Mouse (Mus musculus): ENCODE measurements at regions not wholly inside any gene's neighbourhood (a gene's known extent, or its start where the extent isn't known, plus 50 kb on each side); places are given as distances from the start of the nearest gene placed in this dataset.

DNA sequence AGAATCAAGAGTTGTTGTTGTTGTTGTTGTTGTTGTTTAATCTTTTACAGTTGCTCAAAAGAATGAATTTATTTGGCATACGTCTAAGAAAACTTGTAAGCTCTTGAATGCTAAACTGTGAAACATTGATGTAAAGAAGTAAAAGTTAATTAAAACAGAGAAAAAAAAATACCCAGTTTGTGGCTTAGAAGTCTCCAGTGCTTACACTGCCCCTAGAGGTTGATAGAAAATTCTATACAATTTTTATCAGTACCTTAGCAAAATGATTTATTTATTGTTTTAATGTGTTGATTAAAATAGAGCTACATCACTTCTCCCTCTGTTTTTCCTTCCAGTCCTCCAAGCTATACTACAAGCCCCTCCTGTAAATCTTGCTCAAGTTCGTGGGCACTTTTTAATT, 165.8 kb upstream of the Bank1 start:
- Histone ChIP-seq H3K27me3 (ENCODE audit: insufficient read depth, low read length) (no peaks in the 10 kb centered on the region), H3K4me3 (ENCODE audit: low read depth, low read length) (no peak overlapping the region), H3K4me1 (ENCODE audit: insufficient read depth, low read length) (no peaks in the 10 kb centered on the region), H3K4me2 (ENCODE audit: low read depth, low read length, poor library complexity, severe bottlenecking) (no peak overlapping the region), H3K36me3 (ENCODE audit: insufficient read depth, low read length) (no peaks in the 10 kb centered on the region), H3K9ac (replicated peaks; ENCODE audit: low read length, poor library complexity, severe bottlenecking) (no peak overlapping the region), H3K9me3 (ENCODE audit: low read length) (no peaks in the 10 kb centered on the region), H3K27ac (ENCODE audit: low read depth, low read length) (no peak overlapping the region)
- no peak for TF ChIP-seq CTCF (IDR thresholded peaks at IDR 0.05)
- ATAC-seq (ENCODE audit: low FRiP score) (no peak), DNase-seq (ENCODE audit: low spot score) (no peak)
- 82% methylated on average over 2 of the region's 2 CpGs for WGBS

GRCm38 (mm10) chr3:136471693-136472092, 145.8 kb upstream of the Bank1 start:
- Histone ChIP-seq H3K9ac (replicated peaks; ENCODE audit: low read length, poor library complexity, severe bottlenecking) (no peak overlapping the region), H3K27ac (ENCODE audit: low read depth, low read length) (no peak overlapping the region), H3K4me3 (ENCODE audit: low read depth, low read length) (no peak overlapping the region), H3K4me1 (ENCODE audit: insufficient read depth, low read length) (no peaks in the 10 kb centered on the region), H3K27me3 (ENCODE audit: insufficient read depth, low read length) (no peaks in the 10 kb centered on the region), H3K4me2 (ENCODE audit: low read depth, low read length, poor library complexity, severe bottlenecking) (no peak overlapping the region), H3K36me3 (ENCODE audit: insufficient read depth, low read length) (no peaks in the 10 kb centered on the region), H3K9me3 (ENCODE audit: low read length) (no peaks in the 10 kb centered on the region)
- WGBS, result 92% methylated on average over 3 of the region's 3 CpGs
- ATAC-seq (ENCODE audit: low FRiP score) (no peak), DNase-seq (ENCODE audit: low spot score) (no peak)
- TF ChIP-seq CTCF (IDR thresholded peaks at IDR 0.05), result no peak

DNA sequence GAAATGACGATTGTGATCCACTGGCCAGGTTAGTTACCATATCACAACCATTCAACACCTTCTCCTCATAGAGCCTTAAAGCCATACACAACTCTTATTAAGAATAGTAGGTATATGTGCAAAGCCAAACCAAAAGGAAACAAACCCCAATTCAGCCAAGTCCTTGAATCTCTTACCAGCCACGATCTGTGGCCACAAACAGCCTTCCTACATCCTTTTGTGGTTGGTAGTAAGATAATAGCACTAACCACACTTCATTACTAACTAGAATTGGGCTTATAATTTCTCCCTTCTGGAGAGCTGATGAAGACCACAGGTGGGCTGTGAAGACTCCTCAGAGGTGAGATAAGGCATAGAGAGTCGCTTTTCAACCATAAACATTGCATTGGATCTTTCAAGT, 136.9 kb upstream of the Bank1 start:
- DNase-seq (ENCODE audit: low spot score), result no peak
- H3K4me2 ChIP-seq (ENCODE audit: low read depth, low read length, poor library complexity, severe bottlenecking), result no peak overlapping the region
- H3K4me1 ChIP-seq (ENCODE audit: insufficient read depth, low read length), result no peaks in the 10 kb centered on the region
- H3K9ac ChIP-seq (replicated peaks; ENCODE audit: low read length, poor library complexity, severe bottlenecking), result no peak overlapping the region
- no peaks in the 10 kb centered on the region for H3K36me3 ChIP-seq (ENCODE audit: insufficient read depth, low read length)
- ATAC-seq (ENCODE audit: low FRiP score), result no peak
- H3K27me3 ChIP-seq (ENCODE audit: insufficient read depth, low read length), result no peaks in the 10 kb centered on the region
- no peaks in the 10 kb centered on the region for H3K9me3 ChIP-seq (ENCODE audit: low read length)
- no peak overlapping the region for H3K27ac ChIP-seq (ENCODE audit: low read depth, low read length)
- no peak for TF ChIP-seq CTCF (IDR thresholded peaks at IDR 0.05)
- no peak overlapping the region for H3K4me3 ChIP-seq (ENCODE audit: low read depth, low read length)
- WGBS, result 84% methylated on average over 3 of the region's 3 CpGs

DNA sequence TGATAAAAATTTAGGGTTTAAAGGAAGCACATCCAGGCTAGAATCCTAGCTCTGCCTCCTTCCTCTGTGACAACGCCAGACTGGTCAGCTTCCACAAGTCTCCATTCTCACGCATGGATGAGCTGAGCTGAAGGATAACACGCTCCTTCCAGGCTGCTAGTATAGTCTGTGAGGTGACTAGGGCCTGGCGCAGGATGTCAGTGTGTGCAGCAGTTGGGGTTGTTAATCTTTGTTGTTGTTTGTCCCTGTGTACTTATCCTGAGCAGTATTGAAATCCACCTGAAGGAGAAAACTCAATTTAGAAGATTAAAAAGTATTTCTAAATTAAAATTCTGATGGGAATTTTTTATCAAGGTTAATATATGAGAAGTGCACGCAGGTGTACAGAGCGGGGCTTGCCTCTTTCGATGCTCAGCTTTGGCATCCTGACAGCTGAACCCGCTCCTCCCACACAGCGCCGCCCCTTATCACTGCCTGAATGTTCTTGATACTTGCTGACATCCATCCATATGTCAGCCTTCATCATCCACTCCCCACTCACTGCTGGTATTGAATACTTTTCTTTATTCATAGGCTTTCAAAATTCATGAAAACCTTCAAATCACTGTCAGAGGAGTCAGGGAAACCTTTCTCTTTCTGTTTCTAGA, 130.7 kb upstream of the Bank1 start:
- WGBS, result 59% methylated on average over 10 of the region's 10 CpGs
- Histone ChIP-seq H3K9me3 (ENCODE audit: low read length) (no peaks in the 10 kb centered on the region), H3K36me3 (ENCODE audit: insufficient read depth, low read length) (no peaks in the 10 kb centered on the region), H3K27ac (ENCODE audit: low read depth, low read length) (no peak overlapping the region), H3K9ac (replicated peaks; ENCODE audit: low read length, poor library complexity, severe bottlenecking) (no peak overlapping the region), H3K27me3 (ENCODE audit: insufficient read depth, low read length) (no peaks in the 10 kb centered on the region), H3K4me3 (ENCODE audit: low read depth, low read length) (no peak overlapping the region), H3K4me1 (ENCODE audit: insufficient read depth, low read length) (no peaks in the 10 kb centered on the region; the same call in 1 of the 2 replicates), H3K4me2 (ENCODE audit: low read depth, low read length, poor library complexity, severe bottlenecking) (no peak overlapping the region)
- DNase-seq (ENCODE audit: low spot score), result peak; percentile 67
- TF ChIP-seq CTCF (IDR thresholded peaks at IDR 0.05), result no peak
- ATAC-seq (ENCODE audit: low FRiP score), result peak; percentile 54; the same call in 1 of the 2 replicates

GRCm38 (mm10) chr3:136455651-136456470, 130.0 kb upstream of the Bank1 start:
- Histone ChIP-seq H3K4me2 (ENCODE audit: low read depth, low read length, poor library complexity, severe bottlenecking) (no peak overlapping the region), H3K9me3 (ENCODE audit: low read length) (no peaks in the 10 kb centered on the region), H3K4me3 (ENCODE audit: low read depth, low read length) (no peak overlapping the region), H3K36me3 (ENCODE audit: insufficient read depth, low read length) (no peaks in the 10 kb centered on the region), H3K27me3 (ENCODE audit: insufficient read depth, low read length) (no peaks in the 10 kb centered on the region), H3K4me1 (ENCODE audit: insufficient read depth, low read length) (no peaks in the 10 kb centered on the region; the same call in 1 of the 2 replicates), H3K9ac (replicated peaks; ENCODE audit: low read length, poor library complexity, severe bottlenecking) (no peak overlapping the region), H3K27ac (ENCODE audit: low read depth, low read length) (no peak overlapping the region)
- ATAC-seq (ENCODE audit: low FRiP score) (no peak), DNase-seq (ENCODE audit: low spot score) (no peak)
- WGBS, result 50% methylated on average over 7 of the region's 7 CpGs
- TF ChIP-seq CTCF (IDR thresholded peaks at IDR 0.05), result no peak

- WGBS, result 63% methylated on average over 3 of the region's 3 CpGs
These were observed 129.1 kb upstream of the Bank1 start for GRCm38 (mm10) chr3:136454967-136455366.

More at GRCm38 (mm10) chr3:136454967-136455366, 129.1 kb upstream of the Bank1 start:
- TF ChIP-seq CTCF (IDR thresholded peaks at IDR 0.05), result no peak
- H3K4me3 ChIP-seq (ENCODE audit: low read depth, low read length), result no peak overlapping the region
- DNase-seq (ENCODE audit: low spot score) (no peak), ATAC-seq (ENCODE audit: low FRiP score) (no peak)
- no peaks in the 10 kb centered on the region for H3K36me3 ChIP-seq (ENCODE audit: insufficient read depth, low read length)
- H3K27me3 ChIP-seq (ENCODE audit: insufficient read depth, low read length), result no peaks in the 10 kb centered on the region
- no peak overlapping the region for H3K9ac ChIP-seq (replicated peaks; ENCODE audit: low read length, poor library complexity, severe bottlenecking)
- H3K27ac ChIP-seq (ENCODE audit: low read depth, low read length), result no peak overlapping the region
- H3K9me3 ChIP-seq (ENCODE audit: low read length), result no peaks in the 10 kb centered on the region
- H3K4me1 ChIP-seq (ENCODE audit: insufficient read depth, low read length), result no peaks in the 10 kb centered on the region; the same call in 1 of the 2 replicates
- no peak overlapping the region for H3K4me2 ChIP-seq (ENCODE audit: low read depth, low read length, poor library complexity, severe bottlenecking)

Measured in midbrain, postnatal 0 days (tissue).